Mouse (Mus musculus) thymus, postnatal 10 days (tissue): ENCODE measurements around the gene Gckr.

Experiments
- DNase-seq, 2 experiments: peaks; one replicate each; pipeline ENCODE4 v3.0.0; 2021; ENCODE audit warnings: low spot score in 2 of 2

Gckr gene

DNA sequence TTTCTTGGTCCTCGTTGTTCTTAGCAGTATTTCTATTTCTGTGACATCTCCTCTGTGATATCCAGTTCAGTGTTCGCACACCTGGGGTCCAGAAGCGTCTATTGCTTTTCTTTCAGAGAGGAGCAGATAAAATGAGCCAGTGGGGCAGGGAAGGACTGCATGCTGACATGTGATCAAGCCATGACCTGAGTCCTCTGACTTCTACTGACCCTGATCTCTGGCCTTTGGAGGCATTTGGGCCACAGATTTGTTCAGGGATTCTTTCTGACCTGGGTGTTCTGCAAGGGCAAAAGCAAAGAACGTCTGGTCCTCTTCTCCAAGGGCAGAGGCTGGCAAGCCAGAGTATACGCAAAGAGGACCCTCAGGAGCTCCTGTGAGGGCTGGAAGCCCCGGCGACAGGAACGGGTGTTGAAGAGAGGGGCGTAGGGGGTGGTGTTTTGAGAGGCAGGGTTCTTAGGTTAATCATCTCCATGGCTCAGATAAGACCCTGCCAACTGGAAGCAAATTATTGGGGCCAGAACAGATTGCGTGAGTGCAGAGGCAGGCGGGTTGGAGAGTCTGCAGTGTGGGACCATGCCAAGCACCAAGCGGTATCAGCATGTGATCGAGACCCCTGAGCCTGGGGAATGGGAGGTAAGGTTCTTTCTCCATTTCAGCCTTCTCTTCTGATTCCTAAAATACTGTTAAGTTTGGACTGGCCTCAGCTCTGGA lies at the start of gene Gckr:
TSS of gene Gckr (plus strand) at position 397 of the 711 bp plus-strand sequence.
- DNase-seq, result no peak

GRCm38 (mm10) chr5:31250716-31251115 lies 46.5 kb upstream of the Gckr start:
- no peak for DNase-seq

DNA sequence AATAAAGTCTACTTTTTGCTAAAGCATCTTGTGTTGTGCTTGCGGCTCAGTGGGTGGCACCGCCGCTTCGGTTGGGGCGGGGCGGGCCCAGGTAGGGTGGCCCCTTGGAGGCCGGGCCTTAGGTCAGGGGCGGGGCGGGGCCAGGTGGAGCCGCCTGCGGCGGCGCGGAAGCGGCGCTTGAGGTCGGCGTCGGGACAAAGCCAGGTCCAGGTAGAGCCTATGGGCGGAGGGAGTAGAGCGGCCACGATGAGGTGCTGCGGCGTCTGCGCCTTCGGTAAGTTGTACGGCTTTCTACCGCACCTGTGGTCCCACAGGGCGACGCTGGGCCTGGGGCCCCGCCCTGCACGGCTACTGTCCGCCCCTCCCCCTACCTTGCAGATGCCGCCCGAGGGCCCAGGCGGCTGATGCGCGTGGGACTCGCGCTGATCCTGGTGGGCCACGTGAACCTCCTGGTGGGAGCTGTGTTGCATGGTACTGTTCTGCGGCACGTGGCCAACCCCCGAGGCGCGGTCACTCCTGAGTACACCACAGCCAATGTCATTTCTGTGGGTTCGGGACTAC lies 45.6 kb upstream of the Gckr start, which contains the start of gene Krtcap3:
TSS of gene Krtcap3 (plus strand) at position 151 of the 561 bp plus-strand sequence.
- DNase-seq, result no peak

GRCm38 (mm10) chr5:31252151-31252550 lies 45.1 kb upstream of the Gckr start:
- DNase-seq, result no peak

GRCm38 (mm10) chr5:31252795-31253545 lies 44.3 kb upstream of the Gckr start:
- DNase-seq, result no peak

GRCm38 (mm10) chr5:31253806-31254205 lies 43.4 kb upstream of the Gckr start:
- DNase-seq, result no peak

DNA sequence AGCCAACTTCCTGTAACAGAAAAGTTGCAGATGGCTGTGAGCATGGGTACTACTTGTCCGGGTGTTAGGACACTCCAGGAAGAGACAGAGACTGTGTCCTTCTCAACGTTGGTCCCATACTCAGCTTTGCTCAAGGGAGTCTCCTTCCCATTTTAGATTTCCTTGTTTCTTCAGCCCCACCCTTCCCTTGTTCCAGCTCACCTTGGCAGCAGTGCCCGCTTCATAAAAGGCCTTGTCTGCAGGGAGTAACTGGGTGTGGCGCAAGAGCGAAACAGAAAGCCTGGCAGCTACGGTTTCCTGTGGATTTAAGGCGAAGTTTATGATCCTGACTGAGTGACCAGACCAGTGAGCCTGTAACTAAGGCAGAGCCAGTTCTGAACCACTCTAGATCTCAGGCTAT lies 42.8 kb upstream of the Gckr start:
- DNase-seq, result no peak

- no peak for DNase-seq
Measured at GRCm38 (mm10) chr5:31254901-31255300, 42.3 kb upstream of the Gckr start.

DNA sequence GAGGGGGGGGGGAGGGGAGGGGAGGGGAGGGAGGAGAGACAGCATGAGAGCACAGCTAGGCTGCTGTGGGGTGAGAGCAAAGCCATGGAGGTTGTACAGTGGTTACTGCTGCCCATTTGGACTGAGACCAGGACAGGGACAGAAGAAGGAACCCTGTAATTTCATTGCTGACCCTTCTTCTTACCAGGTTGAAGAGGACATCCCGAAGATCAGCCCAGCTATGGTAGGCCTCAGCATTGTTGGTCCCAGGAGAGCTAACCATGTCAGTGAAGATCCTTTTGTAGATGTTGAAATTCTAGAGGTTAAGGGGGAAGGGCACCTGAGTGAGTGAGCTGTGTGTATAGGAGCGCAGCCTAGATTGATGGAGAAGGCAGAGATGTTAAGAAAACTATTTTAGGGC lies 41.9 kb upstream of the Gckr start:
- DNase-seq, result no peak

GRCm38 (mm10) chr5:31255971-31256370 lies 41.3 kb upstream of the Gckr start:
- DNase-seq, result no peak

DNA sequence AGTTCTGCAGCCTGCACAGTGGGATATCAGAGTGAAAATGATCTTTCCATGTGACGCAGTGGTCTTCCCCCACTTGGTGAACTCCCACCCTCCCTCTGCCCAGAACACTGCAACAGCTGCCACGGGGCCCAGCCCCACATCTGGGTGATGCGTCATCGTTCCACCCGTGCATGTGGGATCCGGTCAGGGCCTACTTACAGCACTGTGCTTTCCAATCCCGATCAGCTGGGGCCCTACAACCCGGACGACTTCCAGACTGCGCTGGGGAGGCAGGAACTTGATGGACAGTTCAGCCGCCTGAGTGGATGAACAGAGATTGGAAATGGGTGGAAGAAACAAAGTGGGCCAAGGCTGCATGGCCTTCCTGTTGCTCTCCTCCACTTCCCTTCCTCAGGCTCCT lies 39.6 kb upstream of the Gckr start:
- DNase-seq, result no peak

DNA sequence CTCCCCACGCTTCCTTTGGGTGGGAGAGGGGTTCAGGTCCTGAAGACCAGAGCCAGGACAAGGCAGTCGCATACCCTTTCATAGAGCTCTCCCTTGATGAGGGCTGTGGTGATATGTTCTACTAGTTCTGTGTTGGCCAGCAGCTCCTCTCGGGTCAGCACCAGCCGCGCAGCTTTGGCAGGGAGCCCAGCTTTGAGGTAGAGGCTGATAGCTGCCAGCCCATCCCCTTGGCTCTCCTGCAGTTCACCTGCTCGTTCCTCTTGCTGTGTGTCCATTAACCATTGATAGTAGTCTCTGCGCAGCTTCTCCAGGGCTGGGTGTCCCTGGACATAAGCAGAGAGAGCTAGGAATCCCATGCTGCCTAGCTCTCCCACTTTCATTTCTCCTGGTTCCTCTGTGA lies 31.1 kb upstream of the Gckr start:
- DNase-seq, result no peak

- DNase-seq, result no peak
Measured at GRCm38 (mm10) chr5:31267686-31268085, 29.6 kb upstream of the Gckr start.

DNA sequence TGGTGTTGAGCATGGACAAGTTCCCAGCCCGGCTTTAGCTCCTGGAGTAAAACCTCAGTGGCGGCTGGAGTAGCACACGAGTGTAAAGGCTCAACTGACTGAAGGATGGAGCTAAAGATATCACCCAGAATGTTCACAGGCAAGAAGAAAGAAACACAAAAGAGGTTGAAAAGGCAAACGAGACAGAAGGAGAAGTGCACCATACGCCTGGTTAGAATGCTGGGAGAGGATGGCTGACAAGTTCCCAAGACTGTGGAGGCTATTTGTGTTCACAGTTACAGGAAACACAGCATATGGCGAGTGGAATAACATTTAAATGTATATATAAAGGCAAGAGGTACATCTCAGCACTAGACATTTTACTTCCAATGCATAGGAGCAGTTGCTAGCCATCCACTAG lies 24.2 kb upstream of the Gckr start:
- DNase-seq, result no peak

DNA sequence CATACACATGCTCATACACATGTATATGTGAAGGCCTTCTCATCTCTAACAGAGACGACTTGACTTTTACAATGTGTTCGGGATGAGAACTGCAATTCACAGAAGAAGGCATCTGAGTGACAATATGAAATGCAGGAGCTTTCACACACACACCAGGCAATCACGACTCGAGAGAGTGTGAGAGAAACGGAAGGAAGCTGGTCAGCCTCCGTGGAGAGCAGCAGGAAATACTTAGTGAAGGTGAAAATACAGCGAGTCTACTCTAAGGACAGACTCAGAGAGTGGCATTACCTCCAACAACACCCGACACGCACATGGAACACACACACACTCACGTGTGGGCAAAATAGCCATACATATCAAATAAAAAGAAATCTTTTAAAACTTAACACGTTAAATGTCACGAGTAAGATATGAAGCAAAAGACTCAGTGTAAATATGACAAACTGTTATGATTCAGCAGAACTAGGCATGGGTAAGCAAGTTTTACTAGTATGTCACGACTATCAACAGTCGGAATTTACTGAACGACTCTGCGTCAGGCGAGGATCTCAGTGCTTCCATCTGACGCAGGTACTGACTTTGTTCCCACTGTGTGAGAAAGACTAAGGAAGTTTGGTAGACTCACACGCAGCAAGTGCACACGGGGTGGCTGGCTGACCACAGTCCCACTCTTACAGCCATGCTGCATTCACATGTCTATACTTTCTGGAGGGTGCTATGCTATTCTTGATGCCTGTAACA lies 17.8 kb upstream of the Gckr start:
- no peak for DNase-seq

DNA sequence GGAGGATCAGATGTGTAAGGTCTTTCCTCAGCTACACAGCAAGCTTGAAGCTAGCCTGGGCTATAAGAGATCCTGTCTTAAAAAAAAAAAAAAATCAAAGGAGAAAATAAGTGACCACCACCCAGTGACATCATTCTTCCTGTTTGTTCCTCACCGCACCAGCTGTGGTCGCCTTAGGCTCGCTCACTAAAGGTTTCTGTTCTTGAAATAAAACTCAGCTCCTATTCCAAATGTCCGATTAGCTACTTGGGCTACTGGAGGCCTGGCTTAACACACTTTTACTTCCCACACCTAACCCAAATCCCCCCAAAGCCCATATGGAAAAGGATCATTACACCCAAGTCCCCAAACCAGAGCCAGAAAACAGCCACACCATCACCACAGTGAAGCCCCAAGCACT lies 9.0 kb upstream of the Gckr start:
- DNase-seq, result no peak

DNA sequence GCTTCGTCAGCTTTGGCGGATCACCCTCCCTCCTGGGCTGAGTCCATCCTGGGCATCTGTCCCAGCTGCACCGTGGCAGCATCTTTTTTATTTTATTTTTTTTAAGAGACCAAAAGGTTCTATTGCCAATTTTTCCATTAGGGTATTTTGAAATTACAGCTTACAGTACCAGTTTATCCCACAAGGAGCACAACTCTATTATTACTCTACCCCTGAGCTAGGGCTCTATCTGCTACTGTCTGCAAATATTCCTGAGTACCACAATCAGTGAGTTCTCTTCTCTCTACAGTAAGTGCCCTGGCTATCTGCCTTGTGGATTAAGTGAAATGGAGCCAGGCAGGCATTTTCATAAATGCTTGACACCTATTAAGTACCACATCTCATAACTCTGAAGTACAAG lies 8.6 kb upstream of the Gckr start:
- no peak for DNase-seq

- DNase-seq, result no peak
Measured at GRCm38 (mm10) chr5:31289626-31290230, 7.5 kb upstream of the Gckr start.

GRCm38 (mm10) chr5:31290521-31291360 lies 6.5 kb upstream of the Gckr start, which contains the start of gene Ift172:
Gene Ift172, minus strand, starts transcription at chr5:31291116.
- DNase-seq, result peak; percentile 93 to 96

DNA sequence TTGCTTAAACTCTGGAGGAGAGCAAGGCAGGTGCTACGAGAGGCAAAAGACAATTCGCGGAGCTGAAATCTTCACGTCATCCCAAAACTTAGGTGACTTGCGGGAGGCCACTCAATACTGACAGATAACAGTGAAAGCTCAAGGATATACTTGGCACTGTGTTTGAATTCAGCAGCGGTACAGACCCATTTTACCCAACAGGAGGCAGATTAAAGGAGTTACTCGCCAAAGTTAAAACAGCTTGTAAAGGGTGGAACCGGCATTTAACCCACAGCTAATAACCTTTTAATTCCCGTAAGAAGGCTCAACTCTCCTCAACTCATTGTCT lies 5.9 kb upstream of the Gckr start:
- DNase-seq, result no peak
